Mouse (Mus musculus): ENCODE measurements around the gene Jam2.

The Jam2 gene

GRCm38 (mm10) chr16:84774003-84774703 is at the start of gene Jam2:
Gene Jam2, plus strand, starts transcription at chr16:84774123.
- DNase-seq (ENCODE audit: low spot score in 2 of 2), result peak in 1 of 2 experiments; percentile 9

GRCm38 (mm10) chr16:84734806-84735165 is 39.1 kb upstream of the Jam2 start:
- DNase-seq (ENCODE audit: low spot score in 2 of 2), result no peak

- DNase-seq (ENCODE audit: low spot score in 2 of 2), result peak; percentile 89 to 97
These were observed 38.5 kb upstream of the Jam2 start, which contains the start of gene Mrpl39 for GRCm38 (mm10) chr16:84735166-84736105. Gene Mrpl39, minus strand, starts transcription at chr16:84735742.

- no peak for DNase-seq (ENCODE audit: low spot score in 2 of 2)
These were observed 36.6 kb upstream of the Jam2 start for GRCm38 (mm10) chr16:84737358-84737757.

- no peak for DNase-seq (ENCODE audit: low spot score in 2 of 2)
These were observed 29.0 kb upstream of the Jam2 start for GRCm38 (mm10) chr16:84744703-84745490.

GRCm38 (mm10) chr16:84745721-84746306 is 28.1 kb upstream of the Jam2 start:
- DNase-seq (ENCODE audit: low spot score in 2 of 2), result no peak

- no peak for DNase-seq (ENCODE audit: low spot score in 2 of 2)
These were observed 6.0 kb upstream of the Jam2 start for GRCm38 (mm10) chr16:84767956-84768355.

GRCm38 (mm10) chr16:84769182-84769581 is 4.7 kb upstream of the Jam2 start:
- no peak for DNase-seq (ENCODE audit: low spot score in 2 of 2)

GRCm38 (mm10) chr16:84769619-84770464 is 4.1 kb upstream of the Jam2 start:
- no peak for DNase-seq (ENCODE audit: low spot score in 2 of 2)

- DNase-seq (ENCODE audit: low spot score in 2 of 2), result no peak
These were observed 3.0 kb upstream of the Jam2 start for GRCm38 (mm10) chr16:84770891-84771290.

GRCm38 (mm10) chr16:84771461-84771860 is 2.5 kb upstream of the Jam2 start:
- DNase-seq (ENCODE audit: low spot score in 2 of 2), result no peak

GRCm38 (mm10) chr16:84772496-84773267 is 1.2 kb upstream of the Jam2 start:
- DNase-seq (ENCODE audit: low spot score in 2 of 2), result no peak

GRCm38 (mm10) chr16:84773268-84773861 is 558 bp upstream of the Jam2 start:
- DNase-seq (ENCODE audit: low spot score in 2 of 2), result no peak

- DNase-seq (ENCODE audit: low spot score in 2 of 2), result no peak
These were observed 873 bp downstream of the Jam2 start for GRCm38 (mm10) chr16:84774761-84775231.

- DNase-seq (ENCODE audit: low spot score in 2 of 2), result no peak
These were observed 1.4 kb downstream of the Jam2 start for GRCm38 (mm10) chr16:84775356-84775755.

GRCm38 (mm10) chr16:84776089-84776784 is 2.3 kb downstream of the Jam2 start:
- no peak for DNase-seq (ENCODE audit: low spot score in 2 of 2)

- DNase-seq (ENCODE audit: low spot score in 2 of 2), result no peak
These were observed 4.5 kb downstream of the Jam2 start for GRCm38 (mm10) chr16:84778431-84778830.

GRCm38 (mm10) chr16:84778861-84779630 is 5.1 kb downstream of the Jam2 start:
- no peak for DNase-seq (ENCODE audit: low spot score in 2 of 2)
